Mouse (Mus musculus) hindbrain, embryonic 12.5 days (tissue): Measurements from ENCODE around the gene Phactr1. TPM values are rescaled to one million over a fixed set of nuclear protein-coding genes. Genes with fewer than 3 reads are reported as not detected.

ENCODE experiments used
- ATAC-seq: fragments of 200-750 bp; cut with Nextera tagmentation; 2 replicates; pipeline ENCODE4 v1.8.0; 2017; ENCODE audit warnings: moderate TSS enrichment; ENCODE audit not compliant: low FRiP score
- H3K27ac ChIP-seq: fragments of 300-500 bp; sonication (generic); 2 replicates; pipeline ENCODE4 v1.5.1; 2016; ENCODE audit warnings: mild to moderate bottlenecking
- H3K27me3 ChIP-seq: fragments of 300-500 bp; sonication (generic); 2 replicates; pipeline ENCODE4 v1.6.1; 2016; ENCODE audit warnings: mild to moderate bottlenecking
- H3K36me3 ChIP-seq: fragments of 300-500 bp; sonication (generic); 2 replicates; pipeline ENCODE4 v1.6.1; 2016; ENCODE audit warnings: mild to moderate bottlenecking
- H3K4me1 ChIP-seq: fragments of 300-500 bp; sonication (generic); 2 replicates; pipeline ENCODE4 v1.6.1; 2016
- H3K4me2 ChIP-seq: fragments of 300-500 bp; sonication (generic); replicated peaks from 2 replicates; pipeline ENCODE4 v1.6.1; 2016; ENCODE audit warnings: mild to moderate bottlenecking
- H3K4me3 ChIP-seq: fragments of 300-500 bp; sonication (generic); 2 replicates; pipeline ENCODE4 v1.5.1; 2016; ENCODE audit warnings: mild to moderate bottlenecking
- H3K9ac ChIP-seq: fragments of 300-500 bp; sonication (generic); 2 replicates; pipeline ENCODE4 v1.6.1; 2016; ENCODE audit warnings: mild to moderate bottlenecking, moderate library complexity
- H3K9me3 ChIP-seq: fragments of 300-500 bp; sonication (generic); replicated peaks from 2 replicates; pipeline ENCODE4 v1.6.1; 2016; ENCODE audit warnings: mild to moderate bottlenecking
- WGBS: fragments of 180-500 bp; shearing (Covaris S2); methylation state at CpG from one replicate; pipeline ENCODE4 v1.1.7; 2016; 5-methylcytosine and 5-hydroxymethylcytosine counted together
- polyA plus RNA-seq: library from polyadenylated mRNA; unstranded; fragments of >200 nt; fragmentation: Nextera tagmentation; extraction: Ambion mirVana; gene quantifications from 2 replicates; pipeline ENCODE4 v1.2.1, GENCODE M21; 2016

Phactr1 gene
- polyA plus RNA-seq, 1 experiment from 2014 or later: 23.6 TPM

GRCm38 (mm10) chr13:42968537-42968936 lies 288.1 kb downstream of the Phactr1 start:
- 80% methylated on average over 4 of the region's 4 CpGs for WGBS
- Histone ChIP-seq H3K9me3 (no peaks in the 10 kb centered on the region), H3K4me3 (no peak overlapping the region), H3K27me3 (no peaks in the 10 kb centered on the region), H3K36me3 (no peaks in the 10 kb centered on the region), H3K9ac (no peak overlapping the region), H3K4me1 (no peaks in the 10 kb centered on the region), H3K4me2 (no peak overlapping the region), H3K27ac (no peak overlapping the region)
- no peak for ATAC-seq

GRCm38 (mm10) chr13:42973561-42973960 lies 293.1 kb downstream of the Phactr1 start:
- Histone ChIP-seq H3K4me3 (no peak overlapping the region), H3K27ac (no peak overlapping the region), H3K9me3 (no peaks in the 10 kb centered on the region), H3K9ac (no peak overlapping the region), H3K4me1 (no peaks in the 10 kb centered on the region), H3K36me3 (no peaks in the 10 kb centered on the region), H3K27me3 (no peaks in the 10 kb centered on the region), H3K4me2 (no peak overlapping the region)
- ATAC-seq: no peak
- WGBS: 90% methylated on average over 3 of the region's 3 CpGs

- Histone ChIP-seq H3K27me3 (no peaks in the 10 kb centered on the region), H3K9me3 (no peaks in the 10 kb centered on the region), H3K4me3 (no peak overlapping the region), H3K9ac (no peak overlapping the region), H3K27ac (no peak overlapping the region), H3K36me3 (no peaks in the 10 kb centered on the region), H3K4me1 (no peaks in the 10 kb centered on the region), H3K4me2 (no peak overlapping the region)
- WGBS: 71% methylated on average over 2 of the region's 2 CpGs
- no peak for ATAC-seq
These were observed 293.5 kb downstream of the Phactr1 start for GRCm38 (mm10) chr13:42973961-42974360.

- H3K9me3 ChIP-seq: no peaks in the 10 kb centered on the region
- no peak for ATAC-seq
- no peak overlapping the region for H3K4me2 ChIP-seq
- WGBS: 88% methylated on average over 2 of the region's 2 CpGs
- no peaks in the 10 kb centered on the region for H3K4me1 ChIP-seq
- no peaks in the 10 kb centered on the region for H3K36me3 ChIP-seq
- H3K27me3 ChIP-seq: no peaks in the 10 kb centered on the region
- no peak overlapping the region for H3K4me3 ChIP-seq
- no peak overlapping the region for H3K9ac ChIP-seq
- no peak overlapping the region for H3K27ac ChIP-seq
These were observed 294.1 kb downstream of the Phactr1 start for GRCm38 (mm10) chr13:42974506-42974905.

GRCm38 (mm10) chr13:42976144-42976543 lies 295.7 kb downstream of the Phactr1 start:
- Histone ChIP-seq H3K36me3 (no peaks in the 10 kb centered on the region), H3K4me2 (no peak overlapping the region), H3K9ac (no peak overlapping the region), H3K4me1 (no peaks in the 10 kb centered on the region), H3K4me3 (no peak overlapping the region), H3K9me3 (no peaks in the 10 kb centered on the region), H3K27me3 (no peaks in the 10 kb centered on the region), H3K27ac (no peak overlapping the region)
- ATAC-seq: no peak
- 90% methylated on average over 3 of the region's 3 CpGs for WGBS

DNA sequence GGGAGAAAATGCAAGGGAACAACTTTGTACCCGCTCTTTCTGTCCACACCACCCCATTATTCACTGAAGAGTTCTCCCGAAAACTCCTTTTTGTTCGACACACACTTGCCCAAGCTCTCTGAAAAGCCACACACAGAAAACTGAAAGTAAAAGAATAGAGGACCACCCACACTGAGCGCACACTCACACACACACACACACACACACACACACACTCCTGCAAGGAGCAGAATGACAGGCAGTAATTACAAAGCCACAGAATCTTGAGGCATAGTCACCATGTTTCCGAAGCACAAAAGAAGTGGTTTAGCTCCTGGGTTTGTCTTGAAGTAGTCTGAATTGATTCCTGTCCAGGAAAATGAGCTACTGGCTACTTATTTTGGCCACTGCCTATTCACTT lies 296.5 kb downstream of the Phactr1 start:
- Histone ChIP-seq H3K27me3 (no peaks in the 10 kb centered on the region), H3K4me3 (no peak overlapping the region), H3K4me1 (no peaks in the 10 kb centered on the region), H3K9me3 (no peaks in the 10 kb centered on the region), H3K9ac (no peak overlapping the region), H3K36me3 (no peaks in the 10 kb centered on the region), H3K27ac (no peak overlapping the region), H3K4me2 (no peak overlapping the region)
- no peak for ATAC-seq
- 50% methylated on average over 5 of the region's 5 CpGs for WGBS

- ATAC-seq: no peak
- H3K27me3 ChIP-seq: no peaks in the 10 kb centered on the region
- H3K4me2 ChIP-seq: no peak overlapping the region
- no peaks in the 10 kb centered on the region for H3K36me3 ChIP-seq
- H3K4me3 ChIP-seq: no peak overlapping the region
- 63% methylated on average over 4 of the region's 4 CpGs for WGBS
- no peak overlapping the region for H3K9ac ChIP-seq
- no peaks in the 10 kb centered on the region for H3K9me3 ChIP-seq
- no peak overlapping the region for H3K27ac ChIP-seq
- H3K4me1 ChIP-seq: no peaks in the 10 kb centered on the region
These were observed 300.2 kb downstream of the Phactr1 start for GRCm38 (mm10) chr13:42980581-42980980.

DNA sequence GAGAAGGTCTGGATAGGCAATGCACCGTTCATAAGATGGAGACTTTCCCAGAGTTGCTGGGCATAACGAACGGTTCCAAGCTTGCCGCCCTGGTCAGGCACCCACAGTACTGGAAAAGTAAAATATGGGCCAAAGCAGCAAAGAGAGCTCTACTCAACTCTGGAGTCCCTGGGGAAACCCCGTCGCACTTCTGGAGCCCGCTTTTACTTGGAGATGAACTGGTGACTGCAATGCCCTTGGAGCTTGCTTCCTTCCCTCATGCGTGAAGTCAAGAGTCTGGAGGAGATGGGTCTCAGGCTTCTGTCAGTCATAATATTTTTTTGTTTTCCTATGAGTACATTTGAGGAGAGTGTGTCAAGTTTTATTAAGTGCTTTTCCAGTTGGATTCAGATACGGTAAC lies 302.2 kb downstream of the Phactr1 start:
- no peaks in the 10 kb centered on the region for H3K36me3 ChIP-seq
- ATAC-seq: no peak
- H3K9ac ChIP-seq: no peak overlapping the region
- H3K4me2 ChIP-seq: no peak overlapping the region
- no peak overlapping the region for H3K4me3 ChIP-seq
- H3K27me3 ChIP-seq: no peaks in the 10 kb centered on the region
- no peak overlapping the region for H3K27ac ChIP-seq
- no peaks in the 10 kb centered on the region for H3K4me1 ChIP-seq
- WGBS: 87% methylated on average over 9 of the region's 9 CpGs
- H3K9me3 ChIP-seq: no peaks in the 10 kb centered on the region

GRCm38 (mm10) chr13:42985806-42986205 lies 305.4 kb downstream of the Phactr1 start:
- H3K9ac ChIP-seq: no peak overlapping the region
- WGBS: 87% methylated on average over 7 of the region's 7 CpGs
- no peaks in the 10 kb centered on the region for H3K9me3 ChIP-seq
- ATAC-seq: no peak
- no peak overlapping the region for H3K4me3 ChIP-seq
- H3K4me2 ChIP-seq: no peak overlapping the region
- no peaks in the 10 kb centered on the region for H3K36me3 ChIP-seq
- no peak overlapping the region for H3K27ac ChIP-seq
- no peaks in the 10 kb centered on the region for H3K27me3 ChIP-seq
- H3K4me1 ChIP-seq: no peaks in the 10 kb centered on the region

DNA sequence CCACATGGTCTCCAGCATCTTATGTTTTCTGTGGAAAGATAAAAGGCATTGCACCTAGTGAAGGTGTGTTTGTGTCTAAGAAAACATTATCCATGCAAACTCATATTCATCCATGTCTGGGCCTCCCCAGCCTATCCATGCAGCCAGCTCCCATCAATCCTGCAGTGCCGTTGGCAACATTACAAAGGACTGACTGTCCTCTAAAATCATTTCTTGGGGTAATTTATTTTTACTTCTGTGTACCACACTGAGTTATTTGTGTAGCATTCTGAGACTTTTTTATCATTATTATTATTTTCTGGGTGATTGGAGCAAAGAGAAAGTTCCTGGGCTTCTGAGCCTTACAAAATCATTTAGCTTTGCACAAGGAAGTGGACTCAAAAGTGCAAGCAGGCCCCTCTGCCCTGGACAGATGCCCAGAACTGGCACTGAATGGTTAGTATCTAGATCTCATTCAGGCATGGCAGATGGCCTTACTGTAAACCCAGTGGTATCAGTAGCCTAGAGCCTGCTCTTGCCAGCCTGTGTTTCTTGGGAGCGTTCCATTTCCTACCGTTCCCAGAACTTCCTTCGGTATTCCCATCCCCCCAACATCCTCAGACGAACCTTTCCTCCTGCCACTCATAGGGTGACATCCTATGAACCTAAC lies 307.6 kb downstream of the Phactr1 start:
- Histone ChIP-seq H3K36me3 (no peaks in the 10 kb centered on the region), H3K27ac (no peak overlapping the region), H3K27me3 (no peaks in the 10 kb centered on the region), H3K4me1 (no peaks in the 10 kb centered on the region), H3K9me3 (no peaks in the 10 kb centered on the region), H3K4me2 (no peak overlapping the region), H3K9ac (no peak overlapping the region), H3K4me3 (no peak overlapping the region)
- no peak for ATAC-seq
- 81% methylated on average over 5 of the region's 5 CpGs for WGBS

DNA sequence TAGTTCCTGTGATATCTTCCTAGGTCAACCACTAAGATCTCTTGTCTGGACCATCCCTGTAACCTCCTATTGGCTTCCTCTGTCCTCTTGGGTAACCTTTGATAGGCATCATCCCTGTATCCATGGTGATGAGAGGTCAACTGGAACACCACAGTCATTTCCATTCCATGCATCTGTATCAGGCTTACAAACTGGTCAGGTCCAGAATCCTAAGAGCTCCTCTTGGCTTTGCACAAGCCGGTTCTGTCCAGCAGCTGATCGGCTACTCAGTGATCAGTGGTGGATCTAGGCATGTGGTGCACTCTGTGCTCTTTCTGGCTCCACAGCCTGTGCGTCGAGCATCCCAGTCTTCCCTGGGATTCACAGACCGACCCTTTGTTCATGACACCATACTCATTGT lies 309.1 kb downstream of the Phactr1 start:
- no peak overlapping the region for H3K4me2 ChIP-seq
- H3K9ac ChIP-seq: no peak overlapping the region
- no peaks in the 10 kb centered on the region for H3K36me3 ChIP-seq
- ATAC-seq: no peak
- H3K4me1 ChIP-seq: no peaks in the 10 kb centered on the region
- 94% methylated on average over 5 of the region's 5 CpGs for WGBS
- no peak overlapping the region for H3K27ac ChIP-seq
- H3K4me3 ChIP-seq: no peak overlapping the region
- no peaks in the 10 kb centered on the region for H3K9me3 ChIP-seq
- no peaks in the 10 kb centered on the region for H3K27me3 ChIP-seq

- H3K27me3 ChIP-seq: no peaks in the 10 kb centered on the region
- 86% methylated on average over 3 of the region's 3 CpGs for WGBS
- ATAC-seq: no peak
- H3K36me3 ChIP-seq: no peaks in the 10 kb centered on the region
- no peaks in the 10 kb centered on the region for H3K4me1 ChIP-seq
- no peaks in the 10 kb centered on the region for H3K9me3 ChIP-seq
- H3K9ac ChIP-seq: no peak overlapping the region
- H3K4me2 ChIP-seq: no peak overlapping the region
- H3K27ac ChIP-seq: no peak overlapping the region
- H3K4me3 ChIP-seq: no peak overlapping the region
These were observed 309.6 kb downstream of the Phactr1 start for GRCm38 (mm10) chr13:42990051-42990450.

DNA sequence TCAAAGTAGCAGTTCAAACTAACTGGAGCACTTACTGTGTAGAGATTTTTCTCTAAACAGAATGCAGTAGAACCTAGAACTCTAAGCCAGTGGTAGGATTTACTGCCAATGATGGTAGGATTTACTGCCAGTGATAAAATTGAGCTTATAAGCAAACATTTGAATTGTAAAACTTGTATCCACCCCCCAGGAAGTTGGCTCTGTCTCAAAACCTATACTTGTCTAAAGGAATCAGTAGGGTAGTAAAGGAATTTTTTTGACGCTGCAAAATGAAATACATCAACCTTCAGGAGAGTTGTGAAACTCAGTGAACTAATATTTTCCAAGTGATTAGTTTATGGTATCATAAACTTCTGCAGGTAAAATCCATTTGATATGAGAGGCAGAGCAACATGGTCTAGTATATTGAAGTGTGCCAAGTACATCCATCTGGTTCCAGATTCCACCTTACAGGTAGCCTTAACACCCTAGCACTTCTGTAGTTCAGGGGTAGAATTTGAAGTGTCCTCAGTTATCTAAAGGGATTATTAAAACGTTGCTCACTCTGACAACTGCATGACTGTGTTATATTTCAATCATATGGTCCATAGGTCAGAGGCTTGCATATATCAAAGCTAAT lies 310.2 kb downstream of the Phactr1 start:
- no peaks in the 10 kb centered on the region for H3K4me1 ChIP-seq
- H3K27me3 ChIP-seq: no peaks in the 10 kb centered on the region
- no peak overlapping the region for H3K9ac ChIP-seq
- H3K27ac ChIP-seq: no peak overlapping the region
- ATAC-seq: no peak
- no peaks in the 10 kb centered on the region for H3K36me3 ChIP-seq
- no peak overlapping the region for H3K4me2 ChIP-seq
- no peak overlapping the region for H3K4me3 ChIP-seq
- no peaks in the 10 kb centered on the region for H3K9me3 ChIP-seq
- WGBS: 82% methylated on average over 2 of the region's 2 CpGs
